Mouse (Mus musculus): Measurements from ENCODE around the gene Spink2. TPM values are rescaled to one million over a fixed set of nuclear protein-coding genes. Genes with fewer than 3 reads are reported as not detected.

Gene Spink2
- not detected for polyA plus RNA-seq (2017; shearing (Covaris generic))

DNA sequence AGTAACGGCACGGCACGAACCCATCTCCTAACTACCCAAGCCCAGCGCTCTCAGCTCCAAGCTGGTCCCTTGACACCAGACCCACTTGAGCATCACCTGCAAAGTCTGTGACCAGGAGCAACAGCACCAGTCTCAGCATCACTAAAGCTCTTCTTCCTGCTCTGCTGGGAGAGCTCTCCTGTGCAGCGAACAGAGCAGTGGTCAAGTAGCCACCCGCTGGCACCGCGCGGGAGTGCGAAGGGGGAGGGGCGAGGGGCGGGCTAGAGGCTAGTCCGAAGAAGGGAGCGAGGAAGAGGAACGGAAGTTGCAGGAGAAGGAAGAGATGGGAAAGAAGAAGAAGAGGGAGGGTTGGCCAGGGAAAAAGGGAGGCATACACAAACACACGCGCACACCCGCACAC is at the start of gene Spink2:
Gene Spink2, minus strand, starts transcription at position 236 of the 400 bp plus-strand sequence.

Other genes starting within 250 kb of the Spink2 start
- 92.0 TPM for gene Srp72, start 236.8 kb downstream of the Spink2 start, polyA plus RNA-seq (2017; shearing (Covaris generic))
- gene Arl9, start 207.4 kb downstream of the Spink2 start, polyA plus RNA-seq (2017; shearing (Covaris generic)) = not detected
- gene Thegl, start 195.4 kb downstream of the Spink2 start, polyA plus RNA-seq (2017; shearing (Covaris generic)) = not detected
- gene Hopx, start 96.3 kb downstream of the Spink2 start, polyA plus RNA-seq (2017; shearing (Covaris generic)) = 393 TPM
- 29.6 TPM for gene Rest, start 54.0 kb upstream of the Spink2 start, polyA plus RNA-seq (2017; shearing (Covaris generic))
- 18.8 TPM for gene Noa1, start 98.6 kb upstream of the Spink2 start, polyA plus RNA-seq (2017; shearing (Covaris generic))
- 37.0 TPM for gene Polr2b, start 98.7 kb upstream of the Spink2 start, polyA plus RNA-seq (2017; shearing (Covaris generic))
- not detected for gene Igfbp7, start 196.6 kb upstream of the Spink2 start, polyA plus RNA-seq (2017; shearing (Covaris generic))